Mouse (Mus musculus) erythroblast, embryonic 14.5 days (primary cell): ENCODE results near the gene Fam71e2. TPM values are rescaled to one million over a fixed set of nuclear protein-coding genes. Genes with fewer than 3 reads are reported as not detected.
"Not testable (repeated sequence)": the region's sequence is repeated elsewhere in the genome, so short reads cannot be mapped to it uniquely, and the experiment has no call there.

ENCODE experiments used
- H3K27me3 ChIP-seq: 2 replicates; pipeline ENCODE4 v1.6.1; 2012; ENCODE audit warnings: inconsistent platforms; ENCODE audit not compliant: control insufficient read depth
- H3K36me3 ChIP-seq: 2 replicates; pipeline ENCODE4 v1.6.1; 2012; ENCODE audit warnings: mild to moderate bottlenecking, inconsistent platforms; ENCODE audit not compliant: control insufficient read depth
- H3K4me1 ChIP-seq: 2 replicates; pipeline ENCODE4 v1.6.1; 2012; ENCODE audit warnings: inconsistent platforms; ENCODE audit not compliant: control insufficient read depth
- H3K4me3 ChIP-seq: replicated peaks from 2 replicates; pipeline ENCODE3; 2012; ENCODE audit warnings: moderate library complexity, mild to moderate bottlenecking, inconsistent platforms
- H3K9me3 ChIP-seq: 2 replicates; pipeline ENCODE4 v1.6.1; 2012; ENCODE audit warnings: low read length, inconsistent platforms, mixed read lengths; ENCODE audit not compliant: control insufficient read depth
- GATA1 ChIP-seq: IDR thresholded peaks from 2 replicates; pipeline ENCODE4 v1.6.1; 2012; ENCODE audit warnings: low read length, inconsistent platforms, mixed read lengths
- TAL1 ChIP-seq: IDR thresholded peaks from 3 replicates; pipeline ENCODE4 v1.6.1; 2012; ENCODE audit warnings: low read length, inconsistent platforms, mixed read lengths
- polyA plus RNA-seq: library from polyadenylated mRNA; stranded (reverse); fragments of >175 nt; gene quantifications from 2 replicates; pipeline ENCODE4 v1.2.3, GENCODE M21; 2012

The Fam71e2 gene
- polyA plus RNA-seq, 1 experiment: not detected

- TF ChIP-seq GATA1: no peak
- TF ChIP-seq TAL1: no peak
- peak overlapping the region; percentile 74 for H3K4me3 ChIP-seq
- no peaks in the 10 kb centered on the region for H3K27me3 ChIP-seq
- H3K9me3 ChIP-seq: no peaks in the 10 kb centered on the region
- peaks cover 46% of the 10 kb centered on the region for H3K4me1 ChIP-seq
- peaks cover 62% of the 10 kb centered on the region for H3K36me3 ChIP-seq
Measured at GRCm38 (mm10) chr7:4794631-4795168, 23.6 kb upstream of the Fam71e2 start.

GRCm38 (mm10) chr7:4793674-4794073, 22.6 kb upstream of the Fam71e2 start:
- no peaks in the 10 kb centered on the region for H3K27me3 ChIP-seq
- TF ChIP-seq TAL1 (no peak), GATA1 (no peak)
- no peaks in the 10 kb centered on the region for H3K9me3 ChIP-seq
- H3K4me1 ChIP-seq: peaks cover 56% of the 10 kb centered on the region
- H3K4me3 ChIP-seq: peak overlapping the region; percentile 74
- H3K36me3 ChIP-seq: peaks cover 54% of the 10 kb centered on the region

GRCm38 (mm10) chr7:4793248-4793647, 22.1 kb upstream of the Fam71e2 start:
- Histone ChIP-seq H3K4me1 (peaks cover 60% of the 10 kb centered on the region), H3K4me3 (peak overlapping the region; percentile 74), H3K36me3 (peaks cover 50% of the 10 kb centered on the region)
- H3K9me3 ChIP-seq, H3K27me3 ChIP-seq: not testable (repeated sequence)

GRCm38 (mm10) chr7:4792278-4793212, 21.4 kb upstream of the Fam71e2 start, which contains the start of gene Rpl28:
Gene Rpl28 (plus strand): TSS chr7:4792874.
- peaks cover 64% of the 10 kb centered on the region for H3K4me1 ChIP-seq
- H3K4me3 ChIP-seq: peak within 1 kb of the TSS; percentile 74
- H3K27me3 ChIP-seq: no peaks in the 10 kb centered on the region
- peaks cover 43% of the 10 kb centered on the region for H3K36me3 ChIP-seq
- no peaks in the 10 kb centered on the region for H3K9me3 ChIP-seq
- TF ChIP-seq TAL1 (no peak), GATA1 (no peak)

GRCm38 (mm10) chr7:4789436-4789935, 18.4 kb upstream of the Fam71e2 start, which contains the start of gene Tmem238:
Gene Tmem238 (minus strand): TSS chr7:4789656.
- peak within 1 kb of the TSS; percentile 87 for H3K4me3 ChIP-seq
- TF ChIP-seq TAL1 (no peak), GATA1 (no peak)
- no peaks in the 10 kb centered on the region for H3K27me3 ChIP-seq
- peaks cover 25% of the 10 kb centered on the region for H3K36me3 ChIP-seq
- peaks cover 70% of the 10 kb centered on the region for H3K4me1 ChIP-seq
- H3K9me3 ChIP-seq: no peaks in the 10 kb centered on the region

GRCm38 (mm10) chr7:4788499-4789435, 17.7 kb upstream of the Fam71e2 start:
- Histone ChIP-seq H3K9me3 (no peaks in the 10 kb centered on the region), H3K36me3 (peaks cover 25% of the 10 kb centered on the region), H3K4me3 (peak overlapping the region; percentile 87), H3K4me1 (peaks cover 70% of the 10 kb centered on the region), H3K27me3 (no peaks in the 10 kb centered on the region)
- no peak for TF ChIP-seq GATA1
- no peak for TF ChIP-seq TAL1

GRCm38 (mm10) chr7:4783667-4784268, 12.7 kb upstream of the Fam71e2 start:
- H3K4me1 ChIP-seq: peaks cover 52% of the 10 kb centered on the region
- H3K36me3 ChIP-seq: peaks cover 22% of the 10 kb centered on the region
- TF ChIP-seq GATA1 (no peak), TAL1 (peak; percentile 38)
- H3K27me3 ChIP-seq: peaks cover 32% of the 10 kb centered on the region
- H3K4me3 ChIP-seq: no peak overlapping the region
- H3K9me3 ChIP-seq: no peaks in the 10 kb centered on the region

- Histone ChIP-seq H3K4me3 (no peak within 1 kb of the TSS), H3K36me3 (peaks cover 22% of the 10 kb centered on the region), H3K9me3 (no peaks in the 10 kb centered on the region), H3K4me1 (peaks cover 46% of the 10 kb centered on the region), H3K27me3 (peaks cover 42% of the 10 kb centered on the region)
- TF ChIP-seq GATA1 (no peak), TAL1 (no peak)
Measured at GRCm38 (mm10) chr7:4782759-4783158, 11.7 kb upstream of the Fam71e2 start, which contains the start of the genes Il11 and Tmem190. Gene Il11 (minus strand): TSS chr7:4782859. Gene Tmem190 (plus strand): TSS chr7:4782937.
